21 mouse cellular contexts compared by ENCODE assay signal in the genomic region with DNA sequence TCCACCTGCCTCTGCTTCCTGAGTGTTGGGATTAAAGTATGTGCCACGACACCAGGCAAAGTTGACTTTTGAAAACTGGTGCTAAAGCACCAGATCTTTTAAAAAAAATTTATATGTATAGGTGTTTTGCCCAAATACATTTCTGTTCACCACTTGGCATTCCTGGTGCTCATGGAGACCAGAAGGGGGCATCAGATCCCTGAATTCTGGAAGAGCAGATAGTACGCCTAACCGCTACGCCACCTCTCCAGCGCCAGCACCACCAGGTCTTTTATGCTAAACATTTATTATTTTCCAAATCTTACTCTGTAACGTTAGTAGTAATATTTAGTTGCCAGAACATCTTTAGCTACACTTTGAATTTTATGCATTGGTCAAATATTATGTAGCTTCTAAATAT.
DNase-seq lines count a peak whose midpoint lies in the region; ATAC-seq and TF ChIP-seq lines count a peak whose summit lies in the region.
"Had no signal": no experiment of that assay in that cellular context is flagged by ENCODE, and none has a peak within 500 bp of the region (broad histone marks: within the 10 kb centered on the region; RNA-seq: fewer than 3 reads in every experiment).

No protein-coding gene starts in this region.

- H3K27me3 ChIP-seq in erythroblast, embryonic 14.5 days (ENCODE audit: control insufficient read depth), result no peaks in the 10 kb centered on the region
- no peaks in the 10 kb centered on the region for H3K27me3 ChIP-seq in midbrain, embryonic 10.5 days (ENCODE audit: low read depth, poor library complexity, severe bottlenecking)
- no peaks in the 10 kb centered on the region for H3K27me3 ChIP-seq in midbrain, embryonic 16.5 days (ENCODE audit: control insufficient read depth, insufficient read depth, low read depth, low read length)
- H3K27me3 ChIP-seq in stomach, postnatal 0 days (ENCODE audit: control insufficient read depth, insufficient read depth, low read length), result no peaks in the 10 kb centered on the region
- H3K27me3 ChIP-seq: embryonic facial prominence, embryonic 12.5 days; forebrain, embryonic 15.5 days; hindbrain, embryonic 12.5 days; limb, embryonic 12.5 days had no signal

- WGBS in midbrain, embryonic 10.5 days, result 95% methylated on average over 6 of the region's 6 CpGs
- WGBS in midbrain, embryonic 16.5 days, result 93% methylated on average over 6 of the region's 6 CpGs
- 93% methylated on average over 6 of the region's 6 CpGs for WGBS in stomach, postnatal 0 days

- ATAC-seq in erythroblast, adult 5-6 weeks (replicated peaks; ENCODE audit: low FRiP score, poor library complexity, severe bottlenecking), result no peak
- ATAC-seq in midbrain, embryonic 16.5 days, result no peak
- ATAC-seq in stomach, postnatal 0 days (ENCODE audit: low FRiP score, low TSS enrichment), result no peak
- ATAC-seq: forebrain, embryonic 15.5 days; inflammation-experienced regulatory T-cells, adult 6 months had no signal

- no peak for DNase-seq in midbrain, embryonic 10.5 days (ENCODE audit: low spot score)
- DNase-seq in ZHBTc4 (ENCODE audit: low read depth, low spot score), result peak; percentile 42
- DNase-seq in stomach, postnatal 0 days (ENCODE audit: low spot score), result no peak
- no peak for DNase-seq in adrenal gland, adult 18-20 months (ENCODE audit: low spot score in 2 of 2)
- DNase-seq in cerebellum, adult 9-11 months, result no peak
- DNase-seq: adrenal gland, postnatal 14 days; cerebellum, postnatal 10 days; gastrocnemius, postnatal 25 days; kidney, postnatal 4 days; lung, embryonic 14.5 days; lung, postnatal 36 days; right cerebral cortex, postnatal 4 days had no signal

- H3K4me2 ChIP-seq in midbrain, embryonic 16.5 days (ENCODE audit: low read length), result no peak overlapping the region
- H3K4me2 ChIP-seq in stomach, postnatal 0 days (replicated peaks; ENCODE audit: low read depth), result no peak overlapping the region
- H3K4me2 ChIP-seq: embryonic facial prominence, embryonic 12.5 days; forebrain, embryonic 15.5 days; limb, embryonic 12.5 days; lung, embryonic 14.5 days had no signal

- no peaks in the 10 kb centered on the region for H3K9me3 ChIP-seq in erythroblast, embryonic 14.5 days (ENCODE audit: control insufficient read depth, low read length)
- no peaks in the 10 kb centered on the region for H3K9me3 ChIP-seq in midbrain, embryonic 10.5 days (replicated peaks)
- no peaks in the 10 kb centered on the region for H3K9me3 ChIP-seq in midbrain, embryonic 16.5 days (replicated peaks; ENCODE audit: control insufficient read depth, low read length, poor library complexity, severe bottlenecking)
- no peaks in the 10 kb centered on the region for H3K9me3 ChIP-seq in stomach, postnatal 0 days (ENCODE audit: control insufficient read depth, low read length)
- H3K9me3 ChIP-seq: embryonic facial prominence, embryonic 12.5 days; forebrain, embryonic 15.5 days; heart, embryonic 10.5 days; hindbrain, embryonic 12.5 days; limb, embryonic 12.5 days had no signal

- TF ChIP-seq CTCF in stomach, postnatal 0 days (IDR thresholded peaks at IDR 0.05; ENCODE audit: low read depth), result peak; percentile 26

- TF ChIP-seq EP300 in stomach, postnatal 0 days (optimal IDR thresholded peaks at IDR 0.05), result no peak

- peaks cover 62% of the 10 kb centered on the region for H3K36me3 ChIP-seq in erythroblast, embryonic 14.5 days (ENCODE audit: control insufficient read depth)
- H3K36me3 ChIP-seq in midbrain, embryonic 10.5 days, result peaks cover 21% of the 10 kb centered on the region
- no peaks in the 10 kb centered on the region for H3K36me3 ChIP-seq in midbrain, embryonic 16.5 days (ENCODE audit: control insufficient read depth, insufficient read depth, low read length)
- no peaks in the 10 kb centered on the region for H3K36me3 ChIP-seq in stomach, postnatal 0 days (ENCODE audit: control insufficient read depth, insufficient read depth, low read length)
- H3K36me3 ChIP-seq: embryonic facial prominence, embryonic 12.5 days; forebrain, embryonic 15.5 days; heart, embryonic 10.5 days; hindbrain, embryonic 12.5 days; limb, embryonic 12.5 days had no signal

- H3K4me1 ChIP-seq in erythroblast, embryonic 14.5 days (ENCODE audit: control insufficient read depth), result peaks cover 63% of the 10 kb centered on the region
- peaks cover 21% of the 10 kb centered on the region for H3K4me1 ChIP-seq in midbrain, embryonic 10.5 days
- H3K4me1 ChIP-seq in midbrain, embryonic 16.5 days (ENCODE audit: control insufficient read depth, insufficient read depth, low read length), result peaks cover 8% of the 10 kb centered on the region
- H3K4me1 ChIP-seq in stomach, postnatal 0 days (replicated peaks; ENCODE audit: control insufficient read depth, insufficient read depth), result no peaks in the 10 kb centered on the region
- H3K4me1 ChIP-seq: embryonic facial prominence, embryonic 12.5 days had no signal

- no peak overlapping the region for H3K27ac ChIP-seq in midbrain, embryonic 10.5 days (replicated peaks)
- no peak overlapping the region for H3K27ac ChIP-seq in midbrain, embryonic 16.5 days (ENCODE audit: low read length)
- H3K27ac ChIP-seq in stomach, postnatal 0 days (replicated peaks), result no peak overlapping the region
- H3K27ac ChIP-seq: embryonic facial prominence, embryonic 12.5 days; forebrain, embryonic 15.5 days; heart, embryonic 10.5 days; hindbrain, embryonic 12.5 days; limb, embryonic 12.5 days had no signal

- peak overlapping the region; percentile 64 for H3K4me3 ChIP-seq in erythroblast, embryonic 14.5 days (replicated peaks)
- H3K4me3 ChIP-seq in midbrain, embryonic 10.5 days, result peak overlapping the region; percentile 56; the same call in 1 of the 2 replicates
- no peak overlapping the region for H3K4me3 ChIP-seq in midbrain, embryonic 16.5 days (ENCODE audit: low read depth, low read length)
- no peak overlapping the region for H3K4me3 ChIP-seq in stomach, postnatal 0 days (ENCODE audit: low read depth, low read length)
- H3K4me3 ChIP-seq: embryonic facial prominence, embryonic 12.5 days; forebrain, embryonic 15.5 days; heart, embryonic 10.5 days; hindbrain, embryonic 12.5 days; limb, embryonic 12.5 days had no signal

- no peak overlapping the region for H3K9ac ChIP-seq in midbrain, embryonic 16.5 days (ENCODE audit: low read depth, low read length)
- no peak overlapping the region for H3K9ac ChIP-seq in stomach, postnatal 0 days (ENCODE audit: low read length)
- H3K9ac ChIP-seq: embryonic facial prominence, embryonic 12.5 days; forebrain, embryonic 15.5 days; hindbrain, embryonic 12.5 days; limb, embryonic 12.5 days; lung, embryonic 14.5 days had no signal

Comparison
In these comparisons a context has a peak if more than half of its experiments do, and no peak if none do; other contexts are left out.
1. H3K4me3 ChIP-seq: peak in erythroblast, embryonic 14.5 days (single experiment) and midbrain, embryonic 10.5 days (single experiment); none in midbrain, embryonic 16.5 days (single experiment) and stomach, postnatal 0 days (single experiment).